Mouse (Mus musculus) lung, postnatal 14 days (tissue): ENCODE data around the gene Bmp5.
"Not testable (repeated sequence)": the region's sequence is repeated elsewhere in the genome, so short reads cannot be mapped to it uniquely, and the experiment has no call there.

Source experiments
- DNase-seq: peaks from one replicate; pipeline ENCODE4 v3.0.0; 2021

Gene Bmp5

DNA sequence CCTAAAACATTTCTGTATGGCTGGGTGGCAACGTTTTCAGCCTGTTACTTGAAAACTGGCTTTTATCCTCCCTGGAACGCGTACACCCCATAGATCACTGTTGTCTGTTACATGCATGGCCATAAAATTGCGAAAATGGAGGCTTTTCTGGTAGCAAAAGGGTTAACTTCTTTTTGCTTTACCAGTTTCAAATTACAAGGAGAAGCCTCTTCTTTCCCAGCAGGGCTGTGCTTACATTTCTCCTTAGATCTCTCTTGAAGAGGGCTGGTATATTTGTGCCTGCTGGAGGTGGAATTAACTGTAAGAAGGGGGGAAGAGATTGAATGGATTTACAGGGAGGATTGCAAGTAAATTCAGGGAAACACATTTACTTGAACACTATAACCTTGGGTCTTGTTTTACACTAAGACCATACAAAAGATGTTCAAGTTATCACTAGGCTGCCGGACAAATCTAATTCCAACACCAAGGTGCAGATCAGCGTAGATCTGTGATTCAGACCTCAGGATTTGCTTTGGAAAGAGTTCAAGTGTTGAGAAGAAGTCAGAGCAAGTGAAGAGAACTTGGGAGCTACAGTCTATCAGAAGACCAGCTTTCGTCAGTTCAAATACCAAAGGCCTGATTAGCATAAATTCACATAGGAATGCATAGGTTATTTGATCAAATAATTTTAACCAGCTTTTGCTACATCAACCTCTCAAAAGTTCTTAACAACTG is at the start of gene Bmp5:
Bmp5 (plus strand) TSS at position 236 of the 717 bp plus-strand sequence.
- DNase-seq: no peak

DNA sequence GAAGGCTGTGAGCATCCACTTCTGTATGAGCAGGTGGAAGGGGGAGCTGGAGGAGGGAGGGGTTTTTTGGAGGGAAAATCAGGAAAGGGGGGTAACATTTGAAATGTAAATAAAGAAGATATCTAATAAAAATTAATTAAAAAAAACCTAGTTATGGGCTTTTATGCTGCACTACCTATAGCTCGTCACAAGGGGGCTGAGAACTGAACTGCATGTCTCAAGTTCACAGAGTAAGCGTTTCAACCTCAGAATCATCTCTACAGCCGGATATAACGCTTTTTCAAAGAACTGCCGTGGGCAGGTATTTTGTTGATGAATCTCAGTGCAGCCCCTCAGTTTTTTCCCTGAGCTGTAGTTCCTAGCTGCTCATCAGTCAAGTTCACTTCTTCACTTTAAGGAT is 15.1 kb upstream of the Bmp5 start:
- no peak for DNase-seq

DNA sequence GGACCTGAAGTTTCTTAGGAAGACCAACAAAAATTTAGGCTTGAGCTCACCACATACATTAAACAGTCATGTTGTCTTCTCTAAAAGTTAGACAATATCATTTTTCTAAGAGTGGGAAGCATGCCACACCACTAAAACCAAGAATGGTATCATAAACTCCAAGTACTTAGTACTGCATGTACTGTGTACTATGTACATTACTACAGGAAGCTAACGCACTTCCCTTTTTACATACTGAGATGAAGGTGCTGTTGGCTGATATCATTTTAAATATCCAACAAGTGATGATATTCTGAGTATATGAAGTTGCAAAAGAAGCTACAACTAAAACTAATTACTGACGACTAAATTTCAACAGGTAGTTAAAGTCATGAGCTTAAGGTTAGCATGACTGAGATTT is 13.6 kb upstream of the Bmp5 start:
- no peak for DNase-seq

DNA sequence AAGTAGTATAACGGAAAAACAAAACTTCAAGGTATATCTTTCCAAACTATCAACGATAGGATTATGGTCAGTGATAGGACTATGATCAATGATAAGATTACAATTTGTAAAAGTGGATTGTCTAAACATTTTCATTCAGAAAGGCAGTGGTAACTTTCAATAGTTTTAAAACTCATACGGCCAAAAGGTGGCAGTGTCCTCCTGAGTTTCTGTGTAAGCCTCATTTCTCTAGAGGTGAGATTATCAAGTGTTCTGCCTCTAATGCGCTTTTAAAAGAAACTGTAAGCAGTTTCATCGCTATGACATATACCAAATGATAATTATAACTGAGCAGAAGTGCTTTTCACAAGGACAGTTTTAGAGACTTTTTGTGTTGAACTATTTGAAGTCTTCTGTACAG is 12.7 kb upstream of the Bmp5 start:
- DNase-seq: peak; percentile 53

DNA sequence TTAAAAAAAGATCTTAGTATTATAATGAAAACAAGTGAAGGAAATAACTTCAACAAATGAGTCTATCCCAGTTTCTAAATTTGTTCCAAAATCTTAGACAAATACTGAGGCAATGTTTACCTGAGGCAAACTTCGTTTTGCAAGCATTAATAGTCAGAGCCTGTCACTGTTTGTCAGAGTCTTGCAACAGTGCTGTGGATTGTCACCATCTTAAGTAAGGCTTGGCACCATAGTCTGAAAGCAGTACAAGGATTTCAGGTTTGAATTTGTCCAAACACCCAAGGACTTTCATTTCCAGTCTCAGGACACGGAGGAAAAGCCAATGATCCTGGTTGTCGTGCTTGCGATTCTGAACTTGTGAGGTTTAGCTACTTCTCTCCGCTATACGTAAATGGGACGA is 10.4 kb upstream of the Bmp5 start:
- DNase-seq: no peak

DNA sequence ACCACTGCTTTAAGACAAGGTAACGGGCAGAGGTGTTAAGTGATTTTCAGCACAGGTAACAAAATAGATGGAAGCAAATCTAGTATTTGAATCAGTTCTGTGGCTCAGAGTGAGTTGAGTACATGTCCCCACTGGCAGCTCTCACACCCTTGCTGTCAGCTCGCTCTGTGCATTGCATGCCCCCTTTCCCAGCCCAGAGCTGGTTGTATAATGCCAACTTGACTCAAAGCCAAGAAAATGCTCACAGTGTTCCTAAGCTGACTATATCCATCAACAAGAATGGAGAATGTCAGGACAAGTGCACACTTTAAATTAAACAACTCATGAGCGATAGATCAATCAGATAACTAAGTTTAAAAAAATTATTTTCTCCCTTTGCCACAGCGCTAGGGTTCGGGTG is 8.6 kb upstream of the Bmp5 start:
- DNase-seq: no peak

DNA sequence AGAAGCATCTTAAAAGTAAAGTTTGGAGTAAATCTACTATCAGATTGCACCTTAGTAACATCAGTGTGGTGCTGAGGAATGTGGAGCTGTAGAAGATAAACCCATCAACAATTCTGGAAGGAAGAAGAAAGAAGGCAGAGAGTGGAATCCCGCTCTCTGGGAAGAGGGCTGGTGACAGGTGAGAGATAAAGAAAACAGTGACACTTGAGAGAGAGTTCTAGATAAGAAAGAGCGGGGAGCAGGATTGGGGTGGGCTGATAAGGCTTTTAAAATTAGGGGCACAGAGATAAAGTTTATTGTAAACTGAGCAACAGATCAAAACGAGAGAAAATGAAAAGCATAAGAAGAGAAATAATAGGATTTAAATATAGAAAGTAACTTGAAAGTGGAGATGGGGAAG is 6.1 kb upstream of the Bmp5 start:
- DNase-seq: no peak

DNA sequence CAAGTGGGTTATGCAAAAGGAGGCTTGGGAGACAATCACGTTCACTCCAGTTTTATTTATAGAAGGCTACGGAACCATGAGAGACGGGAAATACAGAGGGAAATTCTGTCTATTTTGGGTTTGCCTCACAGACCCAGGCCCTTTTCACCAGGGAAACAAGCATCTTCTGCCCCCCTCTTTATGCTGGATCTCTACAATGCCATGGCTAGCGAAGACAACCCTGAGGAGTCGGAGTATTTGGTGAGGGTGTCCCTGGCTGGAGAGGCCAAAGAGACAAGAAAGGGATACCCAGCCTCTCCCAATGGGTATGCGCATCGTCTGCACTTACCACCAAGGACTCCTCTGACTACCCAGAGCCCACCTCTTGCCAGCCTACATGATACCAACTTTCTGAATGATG is 989 bp downstream of the Bmp5 start:
- no peak for DNase-seq

DNA sequence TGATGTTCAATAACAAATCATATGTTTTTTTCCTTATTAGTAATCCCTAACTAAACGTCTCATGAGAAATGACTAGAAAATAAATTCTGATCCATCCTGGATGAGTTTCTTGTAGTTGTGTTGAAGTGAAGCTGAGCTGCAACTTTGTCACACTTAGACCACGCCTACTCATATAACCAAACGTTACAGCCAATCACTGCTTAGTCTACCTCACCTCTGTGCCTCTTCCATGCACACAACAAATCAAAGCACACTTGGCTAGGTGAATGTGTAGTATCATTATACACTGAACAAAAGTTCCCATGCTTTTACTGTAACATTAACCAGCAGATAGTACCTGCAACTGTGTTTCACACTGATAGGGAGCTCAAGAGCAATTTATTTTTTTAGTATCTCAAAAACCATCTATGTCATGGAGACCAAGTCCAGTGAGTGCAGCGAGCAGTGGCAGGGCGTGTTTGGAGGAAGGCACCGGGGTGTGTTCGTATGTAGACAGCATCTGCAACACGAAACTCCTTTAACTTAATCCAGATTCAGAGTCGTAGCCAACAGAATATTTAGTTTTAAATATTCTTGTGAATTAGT is 3.7 kb downstream of the Bmp5 start:
- DNase-seq: no peak

DNA sequence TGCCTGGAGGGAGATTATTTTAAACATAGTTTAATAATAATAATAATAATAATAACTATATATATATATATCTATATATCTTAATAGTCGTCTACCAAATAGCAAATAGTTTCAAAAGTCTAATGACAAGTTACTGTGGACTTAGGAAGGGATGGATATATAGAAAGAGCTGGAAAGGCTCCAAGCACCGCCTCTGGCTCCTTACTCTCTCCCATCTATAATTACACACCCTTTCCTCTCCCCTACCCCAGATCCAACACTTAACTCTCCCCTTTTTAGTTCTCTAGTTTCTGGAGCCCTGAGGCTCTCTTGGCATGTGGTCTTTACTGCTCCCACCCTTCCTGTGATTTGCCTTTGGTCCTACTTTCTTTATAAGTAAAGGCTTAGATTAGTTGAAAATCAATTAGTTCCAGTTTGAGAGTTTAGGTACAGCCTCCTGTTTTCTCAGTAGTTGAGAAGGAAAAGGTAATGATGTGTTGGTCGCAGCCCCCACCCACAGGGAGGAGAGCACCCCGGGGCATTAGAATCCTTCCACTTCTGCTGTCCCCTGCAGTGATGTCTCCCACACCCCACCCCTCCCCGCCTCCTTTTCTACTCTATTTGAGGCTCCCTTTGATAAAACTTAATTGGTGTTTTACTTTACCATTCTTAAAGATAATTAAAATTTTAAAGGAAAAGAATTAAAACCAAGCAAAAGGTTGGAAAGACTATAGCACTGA is 5.6 kb downstream of the Bmp5 start:
- no peak for DNase-seq

DNA sequence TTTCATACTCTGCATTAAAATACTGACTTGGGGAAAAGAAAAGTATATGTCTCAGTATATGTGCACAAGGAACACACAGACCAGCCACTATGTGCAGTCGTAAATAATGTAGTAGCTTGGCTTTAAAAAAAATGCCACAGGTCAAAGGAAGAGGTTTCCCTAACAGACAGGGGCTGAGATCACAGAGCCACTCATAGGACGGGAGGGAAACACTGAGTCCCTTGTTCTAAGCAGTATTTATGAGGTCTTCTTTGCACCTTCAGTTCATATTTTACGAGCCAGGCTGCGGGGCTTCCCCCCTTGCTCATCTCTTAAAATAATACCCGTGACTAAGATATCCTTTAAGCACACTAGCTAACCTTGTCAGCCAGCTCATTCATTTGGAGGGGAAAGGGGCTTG is 6.4 kb downstream of the Bmp5 start:
- no peak for DNase-seq

DNA sequence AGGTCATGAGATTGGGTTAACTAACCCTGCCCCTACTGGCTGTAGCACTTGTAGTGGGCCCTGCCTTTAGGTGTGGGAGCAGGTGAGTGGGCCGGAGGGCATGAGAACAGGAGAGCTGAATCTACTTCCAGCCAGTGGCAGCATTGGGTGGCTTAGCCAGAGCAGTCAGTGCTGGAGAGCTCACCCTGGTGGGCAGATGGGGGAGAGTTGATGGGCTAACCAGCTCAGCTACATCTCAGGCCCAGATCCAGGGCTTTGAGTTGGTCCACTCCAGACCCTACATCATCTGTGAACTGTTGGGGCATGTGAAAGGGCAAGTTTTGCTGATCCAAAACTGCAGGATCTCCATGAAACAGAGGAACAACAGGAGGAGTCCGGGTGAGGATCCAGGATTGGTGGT is 8.4 kb downstream of the Bmp5 start:
- no peak for DNase-seq

DNA sequence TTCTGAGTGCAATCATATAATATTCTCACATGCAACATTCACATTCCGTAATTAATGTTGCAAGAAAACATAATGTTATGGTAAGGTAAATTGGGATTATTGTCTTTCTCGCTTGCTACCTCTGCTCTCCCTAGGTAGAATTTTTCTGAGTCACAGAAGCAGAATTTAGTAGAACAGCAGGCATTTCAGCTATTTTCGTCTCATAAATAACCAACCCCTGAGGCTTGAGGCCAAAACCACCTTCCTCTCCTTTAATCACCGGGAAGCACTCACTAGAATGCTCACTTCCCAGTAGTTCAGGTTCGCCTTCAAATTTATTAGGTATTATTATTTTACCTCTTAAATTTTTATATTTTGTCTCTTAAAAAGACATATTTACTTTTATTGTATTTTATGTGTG is 10.8 kb downstream of the Bmp5 start:
- DNase-seq: no peak

DNA sequence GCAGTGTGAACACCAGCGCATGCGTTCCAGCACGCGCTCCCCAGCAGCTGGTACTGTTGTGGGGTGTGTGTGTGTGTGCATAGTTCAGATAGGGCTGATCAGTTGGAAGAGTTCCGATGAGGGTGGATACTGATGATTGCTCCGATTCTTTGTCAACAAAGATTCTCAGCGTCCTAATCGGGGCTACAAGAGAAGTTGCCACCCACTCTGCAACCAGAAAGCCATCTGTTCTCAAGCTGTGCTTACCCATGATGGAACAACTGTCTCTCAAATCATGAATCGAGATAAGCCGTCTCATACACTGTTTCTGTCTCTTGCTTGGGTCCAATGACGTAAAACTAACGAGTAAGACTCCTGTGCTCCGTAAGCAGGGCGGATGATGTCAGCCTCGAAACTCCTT is 12.0 kb downstream of the Bmp5 start:
- no peak for DNase-seq

DNA sequence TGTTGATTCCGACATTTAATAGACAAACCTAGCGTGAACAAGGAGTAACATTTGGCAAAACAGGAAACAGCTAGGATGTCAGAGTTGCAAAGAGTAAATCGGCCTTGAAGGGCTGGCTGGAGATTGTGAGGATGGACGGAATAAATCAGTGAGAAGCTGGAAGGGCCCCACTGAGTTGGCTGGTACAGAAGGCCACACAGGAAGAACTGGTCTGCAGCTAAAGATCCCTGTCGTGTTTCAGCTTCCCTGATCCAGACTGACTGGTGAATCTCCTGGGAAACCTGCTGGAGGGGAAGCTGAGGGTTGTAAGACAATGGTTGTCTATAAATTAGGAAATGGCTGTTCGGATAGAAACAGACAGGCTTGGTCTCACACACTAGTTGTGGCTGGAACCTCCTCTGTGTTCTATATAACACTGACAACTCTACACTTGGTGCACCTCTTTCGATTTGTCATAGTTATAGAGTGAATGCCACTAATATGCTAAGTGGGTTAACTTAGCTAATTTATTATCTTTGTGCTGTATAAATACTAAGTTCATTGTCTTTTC is 14.8 kb downstream of the Bmp5 start:
- no peak for DNase-seq

DNA sequence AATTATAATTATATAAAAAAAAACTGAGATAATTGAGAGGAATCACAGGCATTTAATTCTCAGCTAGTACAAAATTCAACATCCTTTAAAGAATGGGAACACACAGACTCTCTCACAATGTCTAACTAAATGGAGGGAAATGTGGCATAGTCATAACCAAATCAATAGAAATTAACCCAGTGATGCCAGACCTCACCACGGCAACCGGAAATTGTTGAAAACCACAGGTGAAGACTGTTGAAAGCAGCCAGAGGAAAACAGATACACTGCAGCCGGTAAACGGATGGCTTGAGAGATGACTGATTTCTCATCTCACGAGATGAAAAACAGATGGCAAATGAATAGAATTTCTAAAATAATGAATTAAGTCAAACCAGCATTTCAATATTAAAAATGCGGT is 29.8 kb downstream of the Bmp5 start:
- no peak for DNase-seq

DNA sequence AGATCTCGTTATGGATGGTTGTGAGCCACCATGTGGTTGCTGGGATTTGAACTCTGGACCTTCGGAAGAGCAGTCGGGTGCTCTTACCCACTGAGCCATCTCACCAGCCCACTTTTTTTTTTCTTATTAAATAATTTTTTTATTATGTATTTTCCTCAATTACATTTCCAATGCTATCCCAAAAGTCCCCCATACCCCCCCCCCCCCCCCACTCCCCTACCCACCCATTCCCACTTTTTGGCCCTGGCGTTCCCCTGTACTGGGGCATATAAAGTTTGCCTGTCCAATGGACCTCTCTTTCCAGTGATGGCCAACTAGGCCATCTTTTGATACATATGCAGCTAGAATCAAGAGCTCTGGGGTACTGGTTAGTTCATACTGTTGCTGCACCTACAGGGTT is 33.0 kb downstream of the Bmp5 start:
- DNase-seq: not testable (repeated sequence)

DNA sequence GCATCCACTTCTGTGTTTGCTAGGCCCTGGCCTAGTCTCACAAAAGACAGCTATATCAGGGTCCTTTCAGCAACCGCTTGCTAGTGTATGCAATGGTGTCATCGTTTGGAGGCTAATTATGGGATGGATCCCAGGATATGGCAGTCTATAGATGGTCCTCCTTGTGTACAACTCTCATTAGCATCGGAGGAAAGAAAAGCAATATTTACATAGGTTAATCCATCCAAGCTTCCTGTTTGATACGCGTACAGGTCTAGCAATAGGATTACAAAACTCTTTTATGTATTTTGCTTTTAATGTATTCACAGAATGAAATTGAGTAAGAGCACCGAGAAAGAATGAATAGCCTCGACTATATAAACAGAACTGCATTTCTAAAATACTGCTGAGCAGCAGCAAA is 33.5 kb downstream of the Bmp5 start:
- DNase-seq: no peak

DNA sequence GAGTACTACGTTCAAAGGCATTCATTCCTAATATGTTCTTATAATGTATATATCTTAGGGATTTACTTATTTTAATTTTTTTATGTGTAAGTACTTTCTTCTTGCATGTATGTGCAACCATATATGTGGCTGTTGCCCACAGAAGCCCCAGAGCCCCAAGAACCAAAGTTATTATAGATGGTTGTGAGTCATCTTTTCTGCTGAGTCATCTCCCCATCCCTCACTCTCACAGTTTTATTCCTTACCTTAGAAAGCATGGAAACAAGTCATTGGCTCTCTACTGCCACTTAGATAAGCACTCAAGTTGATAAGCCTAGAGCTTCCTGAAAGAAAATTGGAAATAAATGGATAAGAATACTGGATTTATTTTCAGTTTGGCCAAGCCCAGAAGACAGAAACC is 40.0 kb downstream of the Bmp5 start:
- DNase-seq: no peak

DNA sequence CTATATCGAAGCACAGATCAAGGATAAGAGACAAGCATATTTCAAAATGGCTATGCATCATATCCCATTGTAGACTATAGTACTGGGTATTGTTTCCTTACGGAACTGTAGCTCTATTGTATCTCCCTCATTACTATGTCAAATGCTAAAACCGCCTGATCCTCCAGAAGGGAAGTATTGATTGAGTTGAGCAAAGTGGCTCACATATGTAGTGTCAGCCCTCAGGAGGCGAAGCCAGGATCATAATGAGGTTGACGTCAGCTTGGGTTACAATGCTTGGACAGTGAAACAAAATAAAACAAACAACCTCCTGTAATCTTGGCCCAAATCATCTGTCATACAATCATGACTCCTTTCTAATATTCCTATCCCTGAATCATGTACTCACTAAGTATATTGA is 43.2 kb downstream of the Bmp5 start:
- DNase-seq: no peak

DNA sequence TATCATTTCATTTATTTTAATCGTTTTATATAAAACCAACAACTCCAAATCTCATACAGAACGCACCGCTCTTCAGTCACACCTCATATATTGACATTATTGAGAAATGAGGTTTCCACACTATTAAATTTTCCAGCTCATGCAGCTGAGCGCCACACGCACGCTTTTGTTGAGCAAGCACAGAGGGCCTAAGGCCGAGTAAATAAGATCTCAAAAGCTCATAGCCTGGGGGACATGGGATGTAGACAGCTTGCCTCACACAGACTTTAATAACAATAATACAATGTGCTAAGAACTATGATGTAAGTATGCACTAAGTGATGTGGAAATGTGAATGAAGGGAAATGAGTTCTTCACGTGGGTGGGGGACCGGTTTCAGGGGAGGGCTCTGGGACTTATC is 57.3 kb downstream of the Bmp5 start:
- DNase-seq: peak; percentile 5

DNA sequence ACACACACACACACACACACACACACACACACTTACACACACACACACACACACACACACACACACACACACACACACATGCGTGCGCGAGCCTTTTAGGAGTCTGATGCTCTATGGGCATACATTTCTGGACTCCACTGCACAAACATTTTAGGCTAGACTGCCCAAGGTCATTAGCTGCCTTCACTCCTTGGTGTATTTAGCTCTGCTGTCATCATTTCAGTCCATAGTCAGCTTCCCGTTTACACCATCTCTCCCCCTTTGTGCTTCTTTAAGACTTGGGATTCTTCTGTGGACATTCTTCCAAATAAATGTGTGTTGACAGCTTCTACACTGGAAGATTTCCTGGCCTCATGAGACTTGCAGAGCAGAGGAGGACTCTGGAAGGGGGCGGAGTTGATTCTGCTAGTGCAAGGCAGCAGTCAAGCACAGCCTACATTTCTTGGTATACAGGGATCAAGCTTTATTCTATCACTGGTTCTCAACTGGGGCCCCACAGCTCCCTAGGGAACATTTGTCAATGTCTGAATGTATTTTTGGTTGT is 58.1 kb downstream of the Bmp5 start:
- DNase-seq: no peak

DNA sequence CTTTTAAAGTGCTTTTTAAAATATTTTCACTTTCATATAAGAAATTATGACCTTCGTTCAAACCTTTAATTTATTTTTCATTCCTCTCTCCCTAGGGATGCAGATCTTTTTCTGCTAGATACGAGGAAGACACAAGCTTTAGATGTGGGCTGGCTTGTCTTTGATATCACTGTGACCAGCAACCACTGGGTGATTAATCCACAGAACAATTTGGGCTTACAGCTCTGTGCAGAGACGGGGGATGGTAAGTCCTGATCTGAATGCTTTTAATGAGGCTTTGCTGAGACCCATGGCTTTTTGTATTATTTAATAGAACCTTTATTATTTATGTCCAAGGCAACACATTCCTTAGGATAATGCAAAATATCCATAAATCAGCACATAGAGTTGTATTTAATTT is 64.3 kb downstream of the Bmp5 start:
- no peak for DNase-seq

DNA sequence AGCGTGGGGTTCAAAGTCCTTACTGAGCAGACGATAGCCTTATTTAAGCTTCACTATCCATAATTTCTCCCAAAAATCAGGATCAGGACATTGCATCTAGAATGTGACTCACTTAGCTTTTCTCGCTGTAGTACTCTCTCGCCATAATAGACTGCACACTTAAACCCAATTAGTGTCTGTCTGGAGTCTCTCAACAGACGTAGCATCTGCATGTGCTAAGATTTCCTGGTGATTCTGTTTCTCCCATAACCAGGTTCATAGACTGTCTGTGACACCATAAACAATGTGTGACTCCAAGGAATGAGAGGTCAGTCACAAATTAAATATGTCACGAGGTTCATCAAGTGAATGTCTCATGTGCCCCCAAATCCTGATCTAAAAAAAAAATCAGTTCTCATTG is 65.7 kb downstream of the Bmp5 start:
- DNase-seq: no peak
